ENCODE assay signal across 7 mouse cellular contexts in the genomic region with DNA sequence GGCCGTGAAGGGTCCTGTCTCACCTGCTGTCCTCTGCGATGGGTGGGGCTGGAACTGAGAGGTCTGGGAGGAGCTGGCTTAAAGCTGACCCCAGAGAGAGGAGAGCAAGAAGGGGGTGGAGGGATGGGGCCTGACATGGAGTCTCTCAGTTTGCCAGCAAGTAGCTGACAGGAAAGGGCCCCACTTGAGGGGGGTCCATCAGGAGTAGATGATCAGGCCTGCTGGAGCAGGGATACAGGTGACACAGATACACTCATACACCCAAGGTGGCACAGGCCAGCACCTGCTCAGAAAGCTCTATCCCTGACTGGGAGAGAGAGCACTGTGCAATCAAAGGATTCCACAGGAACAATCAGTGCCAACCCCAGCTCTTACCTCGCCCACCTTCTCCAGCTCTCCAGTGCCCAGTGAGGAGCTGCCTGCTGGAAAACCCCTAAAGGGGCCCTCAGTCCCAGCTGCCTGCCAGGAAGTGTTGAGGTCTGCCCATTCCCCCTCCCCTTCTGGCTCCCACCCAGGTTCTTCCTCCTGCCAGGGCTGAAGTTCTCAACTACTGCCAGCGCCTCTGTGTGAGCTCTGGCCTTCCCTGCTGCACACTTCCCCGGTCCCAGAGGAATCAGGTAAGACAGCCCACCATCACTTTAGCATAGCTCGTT. TPM values are rescaled to one million over a fixed set of nuclear protein-coding genes. Genes with fewer than 3 reads are reported as not detected.
A peak's percentile ranks its signal among the peaks of the same experiment; 100 is the strongest.
DNase-seq lines count a peak whose midpoint lies in the region; ATAC-seq and TF ChIP-seq lines count a peak whose summit lies in the region.

A gene (minus strand): TSS at position 524 of the 653 bp plus-strand sequence.

- H3K9me3 ChIP-seq in embryonic facial prominence, embryonic 13.5 days, result no peaks in the 10 kb centered on the region
- no peaks in the 10 kb centered on the region for H3K9me3 ChIP-seq in limb, embryonic 10.5 days (replicated peaks)
- H3K9me3 ChIP-seq in midbrain, embryonic 11.5 days (ENCODE audit: control insufficient read depth, low read length), result no peaks in the 10 kb centered on the region

- H3K4me2 ChIP-seq in embryonic facial prominence, embryonic 13.5 days, result peak within 1 kb of the TSS; percentile 81
- peak within 1 kb of the TSS; percentile 36 for H3K4me2 ChIP-seq in midbrain, embryonic 11.5 days

- intact Hi-C loops in heart, adult 2 months (cut with DNase I), result no loop called here

- WGBS in embryonic facial prominence, embryonic 13.5 days, result 3% methylated on average over 6 of the region's 6 CpGs
- WGBS in heart, adult 2 months, result 2% methylated on average over 6 of the region's 6 CpGs
- 3% methylated on average over 6 of the region's 6 CpGs for WGBS in kidney, adult 2 months
- 16% methylated on average over 6 of the region's 6 CpGs for WGBS in limb, embryonic 10.5 days
- WGBS in midbrain, embryonic 11.5 days, result 18% methylated on average over 6 of the region's 6 CpGs
- 2% methylated on average over 6 of the region's 6 CpGs for whole genome bisulfite sequencing in small intestine, adult 2 months

- H3K36me3 ChIP-seq in embryonic facial prominence, embryonic 13.5 days, result peaks cover 47% of the 10 kb centered on the region
- H3K36me3 ChIP-seq in heart, adult 2 months (ENCODE audit: control insufficient read depth, insufficient read depth, low read length), result no peaks in the 10 kb centered on the region
- peaks cover 6% of the 10 kb centered on the region; the same call in 1 of the 2 replicates for H3K36me3 ChIP-seq in kidney, adult 2 months (ENCODE audit: control insufficient read depth, insufficient read depth, low read length)
- H3K36me3 ChIP-seq in limb, embryonic 10.5 days, result peaks cover 34% of the 10 kb centered on the region
- H3K36me3 ChIP-seq in midbrain, embryonic 11.5 days (ENCODE audit: control insufficient read depth, insufficient read depth, low read length), result no peaks in the 10 kb centered on the region
- H3K36me3 ChIP-seq in small intestine, adult 2 months (ENCODE audit: control insufficient read depth, insufficient read depth, low read length), result peaks cover 30% of the 10 kb centered on the region

- no peak for TF ChIP-seq EP300 in heart, adult 2 months (IDR thresholded peaks at IDR 0.05; ENCODE audit: insufficient read depth, low read depth, low read length)

- H3K27ac ChIP-seq in embryonic facial prominence, embryonic 13.5 days, result peak within 1 kb of the TSS; percentile 92
- peak within 1 kb of the TSS; percentile 74 for H3K27ac ChIP-seq in heart, adult 2 months
- peak within 1 kb of the TSS; percentile 91 for H3K27ac ChIP-seq in kidney, adult 2 months (ENCODE audit: insufficient read depth, low read depth, low read length)
- H3K27ac ChIP-seq in limb, embryonic 10.5 days, result peak within 1 kb of the TSS; percentile 86
- H3K27ac ChIP-seq in midbrain, embryonic 11.5 days (ENCODE audit: low read depth, low read length), result no peak within 1 kb of the TSS
- peak within 1 kb of the TSS; percentile 96 for H3K27ac ChIP-seq in small intestine, adult 2 months (ENCODE audit: insufficient read depth, low read depth, low read length)

- DNase-seq in adrenal gland, postnatal 36 days, result peak; percentile 98 to 99
- DNase-seq in heart, adult 2 months, result peak; percentile 87 to 91
- peak; percentile 99 for DNase-seq in kidney, adult 2 months
- peak; percentile 81 for DNase-seq in limb, embryonic 10.5 days (ENCODE audit: low spot score)
- peak; percentile 92 for DNase-seq in midbrain, embryonic 11.5 days (ENCODE audit: low spot score, missing footprints)

- peak within 1 kb of the TSS; percentile 56 for H3K4me3 ChIP-seq in embryonic facial prominence, embryonic 13.5 days
- H3K4me3 ChIP-seq in heart, adult 2 months, result peak within 1 kb of the TSS; percentile 45
- H3K4me3 ChIP-seq in kidney, adult 2 months (ENCODE audit: insufficient read depth, low read depth, low read length), result peak within 1 kb of the TSS; percentile 63
- H3K4me3 ChIP-seq in limb, embryonic 10.5 days, result peak within 1 kb of the TSS; percentile 52
- peak within 1 kb of the TSS; percentile 24 for H3K4me3 ChIP-seq in midbrain, embryonic 11.5 days (ENCODE audit: low read depth, low read length)
- peak within 1 kb of the TSS; percentile 63 for H3K4me3 ChIP-seq in small intestine, adult 2 months (ENCODE audit: low read depth, low read length)

- peak within 1 kb of the TSS; percentile 75 for H3K9ac ChIP-seq in embryonic facial prominence, embryonic 13.5 days
- H3K9ac ChIP-seq in heart, adult 2 months (ENCODE audit: low read depth, low read length), result peak within 1 kb of the TSS; percentile 31
- peak within 1 kb of the TSS; percentile 54 for H3K9ac ChIP-seq in midbrain, embryonic 11.5 days (ENCODE audit: low read length)

- TF ChIP-seq POLR2A in heart, adult 2 months (IDR thresholded peaks at IDR 0.05; ENCODE audit: insufficient read depth, low read depth, low read length), result peak; percentile 62
- TF ChIP-seq POLR2A in kidney, adult 2 months (IDR thresholded peaks at IDR 0.05; ENCODE audit: low read depth, low read length), result peak; percentile 74
- peak; percentile 53 for TF ChIP-seq POLR2A in small intestine, adult 2 months (IDR thresholded peaks at IDR 0.05; ENCODE audit: low read depth, low read length)

- H3K27me3 ChIP-seq in embryonic facial prominence, embryonic 13.5 days, result no peaks in the 10 kb centered on the region
- H3K27me3 ChIP-seq in heart, adult 2 months (ENCODE audit: control insufficient read depth, insufficient read depth, low read length), result no peaks in the 10 kb centered on the region
- H3K27me3 ChIP-seq in kidney, adult 2 months (replicated peaks; ENCODE audit: control insufficient read depth, insufficient read depth, low read length), result no peaks in the 10 kb centered on the region
- H3K27me3 ChIP-seq in limb, embryonic 10.5 days (ENCODE audit: low read depth, poor library complexity, severe bottlenecking), result no peaks in the 10 kb centered on the region
- H3K27me3 ChIP-seq in midbrain, embryonic 11.5 days (ENCODE audit: control insufficient read depth, insufficient read depth, low read length), result no peaks in the 10 kb centered on the region
- H3K27me3 ChIP-seq in small intestine, adult 2 months (ENCODE audit: control insufficient read depth, insufficient read depth, low read length), result no peaks in the 10 kb centered on the region

- H3K79me2 ChIP-seq in heart, adult 2 months (replicated peaks; ENCODE audit: control insufficient read depth, insufficient read depth, low read length), result no peaks in the 10 kb centered on the region

- H3K4me1 ChIP-seq in embryonic facial prominence, embryonic 13.5 days, result peaks cover 44% of the 10 kb centered on the region
- H3K4me1 ChIP-seq in heart, adult 2 months (ENCODE audit: control insufficient read depth, insufficient read depth, low read length), result peaks cover 4% of the 10 kb centered on the region
- H3K4me1 ChIP-seq in kidney, adult 2 months (ENCODE audit: control insufficient read depth, insufficient read depth, low read length), result peaks cover 13% of the 10 kb centered on the region; the same call in 1 of the 2 replicates
- H3K4me1 ChIP-seq in limb, embryonic 10.5 days, result peaks cover 30% of the 10 kb centered on the region
- H3K4me1 ChIP-seq in midbrain, embryonic 11.5 days (ENCODE audit: control insufficient read depth, insufficient read depth, low read length), result peaks cover 8% of the 10 kb centered on the region
- H3K4me1 ChIP-seq in small intestine, adult 2 months (ENCODE audit: control insufficient read depth, insufficient read depth, insufficient read length, low read length), result no peaks in the 10 kb centered on the region; the same call in 1 of the 2 replicates

- no peak for TF ChIP-seq CTCF in heart, adult 2 months (IDR thresholded peaks at IDR 0.05)
- TF ChIP-seq CTCF in kidney, adult 2 months (conservative IDR thresholded peaks at IDR 0.05; ENCODE audit: insufficient read depth, insufficient read length, low read depth, low read length), result no peak
- no peak for TF ChIP-seq CTCF in small intestine, adult 2 months (IDR thresholded peaks at IDR 0.05; ENCODE audit: extremely low read depth, insufficient read length, insufficient replicate concordance, low read depth, low read length)

- ATAC-seq in embryonic facial prominence, embryonic 13.5 days (ENCODE audit: insufficient number of reproducible peaks, insufficient read depth, low FRiP score, low TSS enrichment, low read depth), result peak; percentile 92
- ATAC-seq in midbrain, embryonic 11.5 days (ENCODE audit: low FRiP score), result peak; percentile 90

RNA-seq across cellular contexts. Expression of the gene that starts here (rescaled TPM):
- total RNA-seq in adrenal gland, postnatal 36 days (2021), result 100 to 1,000 TPM; 506 to 589 TPM
- polyA plus RNA-seq in embryonic facial prominence, embryonic 13.5 days (2015; fragmentation: Nextera tagmentation; extraction: Ambion mirVana), result 171 and 177 TPM in 2 replicates
- 10 to 100 TPM; 41.6 to 53.0 TPM for total RNA-seq in heart, adult 2 months (2021)
- 104 and 108 TPM in 2 replicates for polyA plus RNA-seq in heart, adult 2 months (2012; rRNA removed)
- polyA plus RNA-seq in kidney, adult 2 months (2012; rRNA removed), result 1,386 and 1,411 TPM in 2 replicates
- polyA plus RNA-seq in limb, embryonic 10.5 days (2016; fragmentation: Nextera tagmentation; extraction: Ambion mirVana), result 34.0 and 57.7 TPM in 2 replicates
- polyA plus RNA-seq in midbrain, embryonic 11.5 days (2014; fragmentation: Nextera tagmentation; extraction: Ambion mirVana), result 54.8 and 58.8 TPM in 2 replicates
- polyA plus RNA-seq in small intestine, adult 2 months (2012; rRNA removed), result 118 and 211 TPM in 2 replicates

Comparison
In these comparisons a context has a peak if more than half of its experiments do, and no peak if none do; other contexts are left out.
1. RNA of the gene that starts here (total RNA-seq): 506 to 589 TPM in adrenal gland, postnatal 36 days; 41.6 to 53.0 TPM in heart, adult 2 months; every median in the first group is over 4 times any median in the second.
2. Peak in every context shown above with its lines, with median percentiles within 50 percentile points of each other: DNase-seq, H3K4me3 ChIP-seq, H3K9ac ChIP-seq and POLR2A ChIP-seq.